Mouse (Mus musculus) kidney, adult 9 months (tissue): ENCODE measurements around the gene Celf2.
A peak's percentile ranks its signal among the peaks of the same experiment; 100 is the strongest.

ENCODE experiments used
- DNase-seq: peaks from one replicate; pipeline ENCODE4 v3.0.0; 2022

The Celf2 gene

GRCm38 (mm10) chr2:6849388-6849787, 660.0 kb downstream of the Celf2 start:
- DNase-seq = peak; percentile 29

- no peak for DNase-seq
Measured at GRCm38 (mm10) chr2:6830021-6830420, 679.3 kb downstream of the Celf2 start.

- peak; percentile 18 for DNase-seq
Measured at GRCm38 (mm10) chr2:6827583-6827982, 681.8 kb downstream of the Celf2 start.

GRCm38 (mm10) chr2:6823021-6823420, 686.3 kb downstream of the Celf2 start:
- no peak for DNase-seq

GRCm38 (mm10) chr2:6821593-6821992, 687.8 kb downstream of the Celf2 start:
- DNase-seq = no peak

GRCm38 (mm10) chr2:6815281-6815680, 694.1 kb downstream of the Celf2 start:
- no peak for DNase-seq

GRCm38 (mm10) chr2:6808736-6809135, 700.6 kb downstream of the Celf2 start:
- DNase-seq = no peak

- DNase-seq = no peak
Measured at GRCm38 (mm10) chr2:6796754-6797153, 712.6 kb downstream of the Celf2 start.

GRCm38 (mm10) chr2:6795995-6796588, 713.3 kb downstream of the Celf2 start:
- no peak for DNase-seq

GRCm38 (mm10) chr2:6794858-6795257, 714.5 kb downstream of the Celf2 start:
- DNase-seq = no peak

- no peak for DNase-seq
Measured at GRCm38 (mm10) chr2:6790876-6791275, 718.5 kb downstream of the Celf2 start.

- DNase-seq = no peak
Measured at GRCm38 (mm10) chr2:6786494-6787144, 722.7 kb downstream of the Celf2 start.

- no peak for DNase-seq
Measured at GRCm38 (mm10) chr2:6770214-6770613, 739.1 kb downstream of the Celf2 start.

GRCm38 (mm10) chr2:6762381-6762780, 747.0 kb downstream of the Celf2 start:
- DNase-seq = no peak

GRCm38 (mm10) chr2:6743173-6743572, 766.2 kb downstream of the Celf2 start:
- no peak for DNase-seq

- DNase-seq = peak; percentile 12
Measured at GRCm38 (mm10) chr2:6739998-6740668, 769.2 kb downstream of the Celf2 start.

GRCm38 (mm10) chr2:6732026-6732425, 777.3 kb downstream of the Celf2 start:
- DNase-seq = no peak

- no peak for DNase-seq
Measured at GRCm38 (mm10) chr2:6730860-6731259, 778.5 kb downstream of the Celf2 start.

- no peak for DNase-seq
Measured at GRCm38 (mm10) chr2:6729984-6730383, 779.4 kb downstream of the Celf2 start.

- no peak for DNase-seq
Measured at GRCm38 (mm10) chr2:6728840-6729252, 780.5 kb downstream of the Celf2 start.

- DNase-seq = no peak
Measured at GRCm38 (mm10) chr2:6727366-6727765, 782.0 kb downstream of the Celf2 start.

- DNase-seq = peak; percentile 36
Measured at GRCm38 (mm10) chr2:6726071-6726470, 783.3 kb downstream of the Celf2 start.

GRCm38 (mm10) chr2:6723602-6724001, 785.8 kb downstream of the Celf2 start:
- DNase-seq = no peak
